Mouse (Mus musculus) limb, embryonic 12.5 days (tissue): ENCODE data around the gene Ankrd44. TPM values are rescaled to one million over a fixed set of nuclear protein-coding genes. Genes with fewer than 3 reads are reported as not detected.

ENCODE experiments used
- ATAC-seq: fragments of 200-750 bp; cut with Nextera tagmentation; 2 replicates; pipeline ENCODE4 v1.8.0; 2017; ENCODE audit warnings: low read depth, moderate TSS enrichment; ENCODE audit not compliant: insufficient number of reproducible peaks, insufficient read depth, low FRiP score, low TSS enrichment
- H3K27ac ChIP-seq: fragments of 300-500 bp; sonication (generic); 2 replicates; pipeline ENCODE4 v1.5.1; 2016; ENCODE audit warnings: mild to moderate bottlenecking, moderate library complexity
- H3K27me3 ChIP-seq: fragments of 300-500 bp; sonication (generic); 2 replicates; pipeline ENCODE4 v1.6.1; 2016; ENCODE audit warnings: mild to moderate bottlenecking, moderate library complexity
- H3K36me3 ChIP-seq: fragments of 300-500 bp; sonication (generic); 2 replicates; pipeline ENCODE4 v1.6.1; 2016; ENCODE audit warnings: mild to moderate bottlenecking, moderate library complexity
- H3K4me1 ChIP-seq: fragments of 300-500 bp; sonication (generic); replicated peaks from 2 replicates; pipeline ENCODE4 v1.6.1; 2016
- H3K4me2 ChIP-seq: fragments of 300-500 bp; sonication (generic); 2 replicates; pipeline ENCODE4 v1.6.1; 2016; ENCODE audit warnings: mild to moderate bottlenecking, moderate library complexity
- H3K4me3 ChIP-seq: fragments of 300-500 bp; sonication (generic); replicated peaks from 2 replicates; pipeline ENCODE4 v1.5.1; 2016; ENCODE audit warnings: mild to moderate bottlenecking
- H3K9ac ChIP-seq: fragments of 300-500 bp; sonication (generic); replicated peaks from 2 replicates; pipeline ENCODE4 v1.6.1; 2016; ENCODE audit warnings: mild to moderate bottlenecking, moderate library complexity
- H3K9me3 ChIP-seq: fragments of 300-500 bp; sonication (generic); 2 replicates; pipeline ENCODE4 v1.6.1; 2016; ENCODE audit warnings: mild to moderate bottlenecking, moderate library complexity
- whole genome bisulfite sequencing: fragments of 180-500 bp; shearing (Covaris S2); methylation state at CpG from one replicate; pipeline ENCODE4 v1.1.7; 2016; 5-methylcytosine and 5-hydroxymethylcytosine counted together
- polyA plus RNA-seq: library from polyadenylated mRNA; unstranded; fragments of >200 nt; fragmentation: Nextera tagmentation; extraction: Ambion mirVana; gene quantifications from 2 replicates; pipeline ENCODE4 v1.2.1, GENCODE M21; 2016

Gene Ankrd44
- polyA plus RNA-seq, 1 experiment from 2014 or later = 22.2 TPM

DNA sequence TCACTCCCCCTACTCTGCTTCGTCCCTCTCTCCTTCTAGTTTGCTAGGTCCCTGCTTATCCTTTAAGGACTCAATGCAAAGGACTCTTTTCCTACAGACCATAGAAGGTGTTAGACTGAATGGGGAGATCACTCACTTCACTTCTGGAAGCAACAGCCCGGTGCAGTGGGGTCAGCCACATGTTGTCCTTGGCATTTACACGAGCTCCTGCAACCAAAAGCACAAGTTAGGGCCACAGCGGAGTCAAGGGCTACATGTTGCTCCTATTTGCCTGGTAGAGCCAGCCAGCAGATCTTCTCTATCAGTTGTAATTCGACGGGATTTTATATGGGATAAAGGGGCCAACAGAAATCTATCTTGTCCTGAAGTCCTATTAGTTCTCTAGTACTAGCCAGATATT is 148.0 kb downstream of the Ankrd44 start:
- 87% methylated on average over 6 of the region's 6 CpGs for WGBS

DNA sequence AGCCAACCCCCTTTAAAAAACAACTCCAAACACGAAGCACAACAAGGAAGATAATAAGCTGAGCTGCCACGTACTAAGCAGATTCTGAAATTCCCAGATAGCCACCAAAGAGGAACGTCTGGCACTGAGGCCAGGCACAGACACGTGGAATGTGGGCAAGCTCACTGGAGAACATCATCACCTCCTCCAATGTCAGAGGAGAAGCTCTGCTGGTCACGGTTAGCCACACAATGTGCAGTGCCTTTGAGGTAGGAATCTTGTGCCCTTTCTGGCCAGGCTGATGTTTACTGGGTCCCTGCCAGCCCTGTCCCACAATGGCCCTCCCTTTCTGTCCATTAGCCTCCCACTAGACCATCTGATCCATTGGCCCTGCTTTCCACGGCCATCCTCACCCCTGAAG is 149.1 kb downstream of the Ankrd44 start:
- H3K9me3 ChIP-seq = no peaks in the 10 kb centered on the region
- WGBS = 72% methylated on average over 6 of the region's 6 CpGs

More for the DNA sequence above, 148.0 kb downstream of the Ankrd44 start:
- H3K4me3 ChIP-seq = no peak overlapping the region
- H3K27me3 ChIP-seq = no peaks in the 10 kb centered on the region
- H3K4me2 ChIP-seq = no peak overlapping the region
- H3K4me1 ChIP-seq = no peaks in the 10 kb centered on the region; the same call in 1 of the 2 replicates
- no peaks in the 10 kb centered on the region for H3K36me3 ChIP-seq
- H3K27ac ChIP-seq = no peak overlapping the region
- no peaks in the 10 kb centered on the region for H3K9me3 ChIP-seq
- no peak for ATAC-seq
- no peak overlapping the region for H3K9ac ChIP-seq

DNA sequence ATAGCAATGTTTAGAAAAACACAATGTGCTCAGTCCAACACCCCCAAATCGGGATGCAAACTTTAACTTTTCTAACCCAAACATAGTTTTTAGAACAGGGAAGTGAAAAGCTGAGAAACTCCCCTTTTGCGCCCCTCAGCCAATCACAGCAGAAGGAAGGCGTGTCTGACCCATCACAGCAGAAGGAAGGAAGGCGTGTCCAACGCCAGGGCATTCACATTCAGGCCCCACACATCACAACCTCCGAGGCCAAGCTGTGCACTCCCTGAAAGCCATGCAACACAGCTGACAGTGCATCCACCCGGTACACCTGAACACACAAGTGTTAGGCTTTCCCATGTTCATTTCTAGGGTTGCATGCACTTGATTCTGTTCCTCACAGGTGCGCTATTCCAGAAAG is 150.1 kb downstream of the Ankrd44 start:
- Histone ChIP-seq H3K4me2 (no peak overlapping the region), H3K27me3 (no peaks in the 10 kb centered on the region), H3K9ac (no peak overlapping the region), H3K4me1 (no peaks in the 10 kb centered on the region; the same call in 1 of the 2 replicates), H3K4me3 (no peak overlapping the region), H3K36me3 (no peaks in the 10 kb centered on the region), H3K9me3 (no peaks in the 10 kb centered on the region), H3K27ac (no peak overlapping the region)
- WGBS = 55% methylated on average over 8 of the region's 8 CpGs
- ATAC-seq = no peak

More for the DNA sequence above, 149.1 kb downstream of the Ankrd44 start:
- Histone ChIP-seq H3K4me3 (no peak overlapping the region), H3K4me1 (no peaks in the 10 kb centered on the region; the same call in 1 of the 2 replicates), H3K4me2 (no peak overlapping the region), H3K9ac (no peak overlapping the region), H3K27ac (no peak overlapping the region), H3K27me3 (no peaks in the 10 kb centered on the region), H3K36me3 (no peaks in the 10 kb centered on the region)
- ATAC-seq = no peak

DNA sequence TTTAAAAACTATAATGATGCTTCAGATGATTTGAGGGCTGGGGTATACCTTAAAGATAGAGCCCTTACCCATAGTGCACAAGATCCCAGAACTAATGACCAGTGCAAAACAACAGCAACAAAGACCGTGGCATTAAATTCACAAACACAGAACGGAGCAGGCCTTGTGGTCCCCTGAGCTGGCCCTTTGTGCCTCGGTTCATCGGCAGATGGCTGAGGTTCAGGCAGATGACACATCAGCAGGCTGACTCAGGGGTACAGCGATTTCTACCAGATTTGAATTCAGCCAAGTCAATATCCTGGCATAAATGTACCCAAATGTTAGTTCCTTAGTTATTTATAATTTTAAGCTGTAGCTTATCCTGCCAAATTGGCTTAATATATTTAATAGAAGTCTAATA is 153.3 kb downstream of the Ankrd44 start:
- Histone ChIP-seq H3K36me3 (no peaks in the 10 kb centered on the region), H3K27me3 (no peaks in the 10 kb centered on the region), H3K27ac (no peak overlapping the region), H3K9me3 (no peaks in the 10 kb centered on the region), H3K4me2 (no peak overlapping the region), H3K4me1 (no peaks in the 10 kb centered on the region; the same call in 1 of the 2 replicates), H3K4me3 (no peak overlapping the region), H3K9ac (no peak overlapping the region)
- 90% methylated on average over 5 of the region's 5 CpGs for WGBS
- no peak for ATAC-seq

DNA sequence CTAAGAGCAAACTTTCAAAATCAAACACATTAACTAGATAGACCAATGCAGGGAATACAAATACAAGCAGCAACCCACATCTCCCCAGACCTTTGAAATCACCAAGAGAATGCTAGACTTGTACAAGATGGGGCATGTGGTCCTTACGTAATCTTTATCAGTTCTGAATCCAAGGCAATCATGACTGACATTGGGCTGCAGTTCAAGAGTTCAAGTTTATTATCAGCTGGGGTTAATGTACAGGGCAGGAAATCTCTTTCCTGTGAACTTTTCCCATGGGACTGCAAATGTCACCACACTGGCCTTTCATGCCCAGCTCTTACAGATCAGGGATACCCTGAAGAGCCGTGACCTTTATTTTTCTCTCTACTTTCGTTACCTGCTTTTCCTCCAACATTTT is 154.7 kb downstream of the Ankrd44 start:
- ATAC-seq = no peak
- Histone ChIP-seq H3K4me1 (no peaks in the 10 kb centered on the region; the same call in 1 of the 2 replicates), H3K4me3 (no peak overlapping the region), H3K27ac (no peak overlapping the region), H3K9me3 (no peaks in the 10 kb centered on the region), H3K36me3 (peaks cover 2% of the 10 kb centered on the region; the same call in 1 of the 2 replicates), H3K4me2 (no peak overlapping the region), H3K27me3 (no peaks in the 10 kb centered on the region), H3K9ac (no peak overlapping the region)
- 93% methylated on average over 3 of the region's 3 CpGs for WGBS

DNA sequence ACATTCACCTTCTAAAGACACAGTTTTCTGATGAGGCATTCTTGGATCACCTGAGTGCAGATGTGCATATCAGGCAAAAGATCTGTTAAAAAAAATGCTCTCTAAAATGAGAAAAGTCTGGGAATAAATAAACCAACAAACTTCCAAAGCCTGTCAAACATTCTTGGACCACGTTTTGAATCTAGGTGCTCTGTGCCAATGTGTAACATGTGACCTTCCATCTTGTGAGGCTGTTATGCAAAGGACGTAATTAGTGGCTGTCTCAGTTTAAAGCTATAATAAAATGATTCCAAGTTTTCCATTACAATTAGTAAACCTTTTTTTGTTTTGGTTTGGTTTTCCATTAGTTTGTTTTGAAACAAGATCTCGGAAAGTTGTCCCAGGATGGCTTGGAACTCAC is 159.0 kb downstream of the Ankrd44 start:
- no peaks in the 10 kb centered on the region for H3K4me1 ChIP-seq
- no peak overlapping the region for H3K4me3 ChIP-seq
- no peaks in the 10 kb centered on the region for H3K9me3 ChIP-seq
- 75% methylated on average over 3 of the region's 3 CpGs for WGBS
- H3K4me2 ChIP-seq = no peak overlapping the region
- no peak for ATAC-seq
- no peaks in the 10 kb centered on the region for H3K27me3 ChIP-seq
- peaks cover 15% of the 10 kb centered on the region; the same call in 1 of the 2 replicates for H3K36me3 ChIP-seq
- H3K9ac ChIP-seq = no peak overlapping the region
- no peak overlapping the region for H3K27ac ChIP-seq

DNA sequence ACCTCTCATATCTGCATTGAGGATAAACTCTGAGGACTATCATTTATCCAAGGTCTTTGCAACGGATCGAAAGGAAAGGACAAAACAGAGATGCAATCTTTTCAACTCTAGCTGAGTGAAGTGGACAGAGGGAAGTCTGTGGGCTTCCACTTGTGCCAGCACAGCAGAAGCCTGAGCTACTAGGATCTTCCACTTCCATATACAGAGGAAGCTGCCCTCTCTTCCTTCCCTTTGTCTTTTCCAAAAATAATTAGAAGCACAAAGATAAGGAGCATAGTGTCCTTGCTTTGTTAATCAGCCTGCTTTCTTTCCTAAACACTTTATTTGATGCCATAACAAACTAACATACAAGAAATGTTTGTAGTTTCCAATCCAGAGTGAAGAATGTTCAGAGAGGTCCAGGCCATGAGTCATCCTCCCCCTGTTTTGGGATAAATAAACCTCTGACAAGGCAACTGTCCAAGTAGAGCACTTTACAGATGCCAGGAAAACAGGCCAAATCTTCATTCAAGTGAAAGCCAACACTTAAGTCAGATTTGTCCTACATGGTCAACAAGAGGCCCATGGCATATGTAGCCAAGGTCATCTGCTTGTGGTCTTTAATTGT is 160.5 kb downstream of the Ankrd44 start:
- H3K9me3 ChIP-seq = no peaks in the 10 kb centered on the region
- H3K27ac ChIP-seq = no peak overlapping the region
- no peak overlapping the region for H3K4me2 ChIP-seq
- ATAC-seq = no peak
- H3K27me3 ChIP-seq = no peaks in the 10 kb centered on the region
- WGBS = 97% methylated on average over 2 of the region's 2 CpGs
- H3K4me1 ChIP-seq = no peaks in the 10 kb centered on the region
- no peak overlapping the region for H3K4me3 ChIP-seq
- no peak overlapping the region for H3K9ac ChIP-seq
- peaks cover 21% of the 10 kb centered on the region; the same call in 1 of the 2 replicates for H3K36me3 ChIP-seq

DNA sequence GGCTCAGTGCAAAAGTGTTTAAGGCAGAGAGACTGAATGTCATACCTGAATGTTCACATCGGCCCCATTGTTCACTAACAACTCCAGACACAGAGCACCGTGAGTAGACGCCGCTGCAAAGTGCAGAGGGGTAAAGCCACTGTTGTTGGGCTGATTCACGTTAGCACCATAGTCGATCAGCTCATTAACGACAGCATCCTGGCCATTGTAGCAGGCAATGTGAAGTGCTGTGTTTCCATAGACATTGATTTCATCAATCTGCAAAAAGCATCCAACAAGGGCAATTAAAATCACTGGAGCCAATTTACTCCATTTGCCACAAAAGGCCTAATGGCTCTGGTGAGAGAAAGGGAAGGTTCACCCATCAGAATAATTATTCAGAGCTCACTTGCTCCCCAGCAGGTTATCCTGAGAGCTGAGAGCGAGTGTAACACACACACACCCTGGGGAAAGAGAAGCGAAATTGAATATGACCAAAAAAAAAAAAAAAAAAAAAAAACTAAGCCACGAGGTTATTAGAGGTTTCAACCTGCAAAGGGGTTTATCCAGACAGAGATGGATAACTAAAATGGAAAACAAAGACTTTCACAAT is 163.9 kb downstream of the Ankrd44 start:
- no peak overlapping the region for H3K27ac ChIP-seq
- no peaks in the 10 kb centered on the region for H3K4me1 ChIP-seq
- no peak overlapping the region for H3K9ac ChIP-seq
- WGBS = 79% methylated on average over 10 of the region's 10 CpGs
- no peak for ATAC-seq
- no peaks in the 10 kb centered on the region for H3K9me3 ChIP-seq
- peaks cover 21% of the 10 kb centered on the region; the same call in 1 of the 2 replicates for H3K36me3 ChIP-seq
- H3K4me3 ChIP-seq = no peak overlapping the region
- H3K27me3 ChIP-seq = no peaks in the 10 kb centered on the region
- H3K4me2 ChIP-seq = no peak overlapping the region

DNA sequence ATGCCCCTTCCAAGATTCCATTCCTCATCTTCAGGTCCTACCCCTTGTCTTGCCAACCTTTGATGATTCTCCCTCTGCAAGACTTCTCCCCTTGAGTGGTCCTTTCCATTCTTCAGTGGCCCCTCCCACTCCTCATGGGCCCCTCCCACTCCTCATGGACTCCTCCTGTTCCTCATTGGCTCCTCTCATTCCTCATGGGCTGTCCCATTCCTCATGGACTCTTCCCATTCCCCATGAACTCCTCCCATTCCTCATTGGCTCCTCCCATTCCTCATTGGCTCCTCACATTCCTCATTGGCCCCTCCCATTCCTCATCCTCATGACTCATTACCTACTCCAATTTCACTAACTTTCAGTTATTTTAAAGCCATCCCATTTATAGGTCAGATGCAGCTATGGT is 166.3 kb downstream of the Ankrd44 start:
- H3K27me3 ChIP-seq = no peaks in the 10 kb centered on the region
- H3K9ac ChIP-seq = no peak overlapping the region
- no peaks in the 10 kb centered on the region for H3K9me3 ChIP-seq
- H3K4me3 ChIP-seq = no peak overlapping the region
- no peak for ATAC-seq
- peaks cover 13% of the 10 kb centered on the region; the same call in 1 of the 2 replicates for H3K36me3 ChIP-seq
- no peaks in the 10 kb centered on the region for H3K4me1 ChIP-seq
- H3K27ac ChIP-seq = no peak overlapping the region
- H3K4me2 ChIP-seq = no peak overlapping the region

DNA sequence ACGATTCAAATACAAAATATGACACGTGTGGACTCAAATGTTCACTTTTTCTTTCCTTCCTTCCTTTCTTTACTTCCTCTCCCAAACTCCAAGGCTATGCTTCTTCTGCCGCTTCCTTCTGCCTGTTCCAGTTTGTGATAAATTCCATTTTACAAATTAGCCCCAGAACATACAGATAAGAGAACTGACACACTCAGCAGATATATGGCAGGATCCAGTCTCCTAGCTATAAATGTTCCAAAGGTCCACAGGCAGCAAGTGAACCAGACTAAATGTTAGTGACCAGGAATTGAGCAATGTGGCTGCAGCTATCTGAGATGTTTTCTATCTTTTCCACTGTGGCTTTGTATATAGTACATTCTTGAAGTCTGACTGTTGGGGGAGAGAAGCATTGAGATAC is 168.9 kb downstream of the Ankrd44 start:
- H3K9me3 ChIP-seq = no peaks in the 10 kb centered on the region
- no peak overlapping the region for H3K27ac ChIP-seq
- no peaks in the 10 kb centered on the region for H3K4me1 ChIP-seq
- no peak overlapping the region for H3K4me3 ChIP-seq
- H3K27me3 ChIP-seq = no peaks in the 10 kb centered on the region
- 85% methylated on average over 3 of the region's 3 CpGs for WGBS
- H3K9ac ChIP-seq = no peak overlapping the region
- peaks cover 17% of the 10 kb centered on the region; the same call in 1 of the 2 replicates for H3K36me3 ChIP-seq
- ATAC-seq = no peak
- no peak overlapping the region for H3K4me2 ChIP-seq

DNA sequence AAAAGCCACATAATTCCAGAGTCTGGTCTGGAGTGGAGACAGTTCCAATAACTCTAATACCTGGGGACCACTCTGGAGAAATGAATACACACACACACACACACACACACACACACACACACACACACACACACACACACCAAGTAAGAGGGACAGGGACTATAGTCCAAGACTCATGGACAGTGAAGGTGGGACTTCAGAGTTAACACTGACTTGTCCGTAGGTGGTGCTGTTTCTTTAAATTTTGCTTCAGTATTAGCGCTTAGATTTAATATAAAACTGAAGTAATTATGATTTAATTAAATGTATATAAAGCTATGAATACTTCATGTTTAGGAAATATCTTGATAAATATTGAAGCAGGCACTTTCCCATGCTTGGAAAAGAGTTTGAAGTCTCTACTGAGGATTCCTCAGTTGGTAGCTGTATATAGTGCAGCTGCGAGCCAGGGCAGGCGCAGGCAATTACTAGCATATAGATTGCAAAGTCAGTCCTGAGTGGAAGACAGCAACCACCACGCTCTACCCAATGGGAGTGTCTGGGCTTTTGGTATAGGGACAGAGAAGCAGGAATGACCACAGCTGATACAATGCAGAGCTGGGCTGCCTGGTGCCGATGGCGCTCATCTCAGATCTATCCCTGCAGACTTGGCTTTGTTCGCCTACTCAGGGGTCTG is 170.4 kb downstream of the Ankrd44 start:
- H3K36me3 ChIP-seq = peaks cover 12% of the 10 kb centered on the region; the same call in 1 of the 2 replicates
- 84% methylated on average over 8 of the region's 8 CpGs for WGBS
- ATAC-seq = no peak
- H3K4me2 ChIP-seq = no peak overlapping the region
- H3K9me3 ChIP-seq = no peaks in the 10 kb centered on the region
- no peak overlapping the region for H3K9ac ChIP-seq
- H3K4me1 ChIP-seq = no peaks in the 10 kb centered on the region
- H3K4me3 ChIP-seq = no peak overlapping the region
- H3K27me3 ChIP-seq = no peaks in the 10 kb centered on the region
- no peak overlapping the region for H3K27ac ChIP-seq
